Mouse (Mus musculus): Measurements from ENCODE around the gene Zic1. TPM values are rescaled to one million over a fixed set of nuclear protein-coding genes. Genes with fewer than 3 reads are reported as not detected.

Zic1 gene
- polyA plus RNA-seq, 1 experiment from 2014 or later = not detected

- WGBS = 3% methylated on average over 8 of the region's 8 CpGs
Measured at GRCm38 (mm10) chr9:91385561-91386430, 20.2 kb upstream of the Zic1 start.

GRCm38 (mm10) chr9:91384693-91385560 is 19.3 kb upstream of the Zic1 start:
- no peak for ATAC-seq (ENCODE audit: insufficient read depth, low FRiP score)
- Histone ChIP-seq H3K4me2 (ENCODE audit: low read depth, low read length) (no peak overlapping the region), H3K9ac (ENCODE audit: low read length) (no peak overlapping the region), H3K36me3 (ENCODE audit: control insufficient read depth, insufficient read depth, low read length) (no peaks in the 10 kb centered on the region), H3K27me3 (ENCODE audit: control insufficient read depth, insufficient read depth, low read length) (peaks cover 96% of the 10 kb centered on the region), H3K4me1 (ENCODE audit: control insufficient read depth, insufficient read depth, low read length) (peaks cover 5% of the 10 kb centered on the region), H3K27ac (ENCODE audit: low read length) (no peak overlapping the region), H3K9me3 (replicated peaks; ENCODE audit: control insufficient read depth, low read length) (no peaks in the 10 kb centered on the region), H3K4me3 (replicated peaks; ENCODE audit: low read length) (no peak overlapping the region)
- WGBS = 6% methylated on average over 4 of the region's 4 CpGs

More at GRCm38 (mm10) chr9:91385561-91386430, 20.2 kb upstream of the Zic1 start:
- no peak for ATAC-seq (ENCODE audit: insufficient read depth, low FRiP score)
- Histone ChIP-seq H3K4me1 (ENCODE audit: control insufficient read depth, insufficient read depth, low read length) (peaks cover 5% of the 10 kb centered on the region), H3K4me2 (ENCODE audit: low read depth, low read length) (no peak overlapping the region), H3K9me3 (replicated peaks; ENCODE audit: control insufficient read depth, low read length) (no peaks in the 10 kb centered on the region), H3K27ac (ENCODE audit: low read length) (no peak overlapping the region), H3K36me3 (ENCODE audit: control insufficient read depth, insufficient read depth, low read length) (no peaks in the 10 kb centered on the region), H3K9ac (ENCODE audit: low read length) (no peak overlapping the region), H3K27me3 (ENCODE audit: control insufficient read depth, insufficient read depth, low read length) (peaks cover 96% of the 10 kb centered on the region), H3K4me3 (replicated peaks; ENCODE audit: low read length) (no peak overlapping the region)

GRCm38 (mm10) chr9:91384136-91384500 is 18.5 kb upstream of the Zic1 start:
- no peak for ATAC-seq (ENCODE audit: insufficient read depth, low FRiP score)
- Histone ChIP-seq H3K9ac (ENCODE audit: low read length) (no peak overlapping the region), H3K4me2 (ENCODE audit: low read depth, low read length) (no peak overlapping the region), H3K27me3 (ENCODE audit: control insufficient read depth, insufficient read depth, low read length) (peaks cover 96% of the 10 kb centered on the region), H3K4me3 (replicated peaks; ENCODE audit: low read length) (no peak overlapping the region), H3K36me3 (ENCODE audit: control insufficient read depth, insufficient read depth, low read length) (no peaks in the 10 kb centered on the region), H3K9me3 (replicated peaks; ENCODE audit: control insufficient read depth, low read length) (no peaks in the 10 kb centered on the region), H3K27ac (ENCODE audit: low read length) (no peak overlapping the region), H3K4me1 (ENCODE audit: control insufficient read depth, insufficient read depth, low read length) (peaks cover 5% of the 10 kb centered on the region)
- 2% methylated on average over 30 of the region's 30 CpGs for WGBS

GRCm38 (mm10) chr9:91383441-91384135 is 18.0 kb upstream of the Zic1 start:
- H3K36me3 ChIP-seq (ENCODE audit: control insufficient read depth, insufficient read depth, low read length) = no peaks in the 10 kb centered on the region
- H3K27me3 ChIP-seq (ENCODE audit: control insufficient read depth, insufficient read depth, low read length) = peaks cover 99% of the 10 kb centered on the region
- H3K9ac ChIP-seq (ENCODE audit: low read length) = no peak overlapping the region
- H3K4me2 ChIP-seq (ENCODE audit: low read depth, low read length) = no peak overlapping the region
- no peak overlapping the region for H3K27ac ChIP-seq (ENCODE audit: low read length)
- H3K9me3 ChIP-seq (replicated peaks; ENCODE audit: control insufficient read depth, low read length) = no peaks in the 10 kb centered on the region
- WGBS = 2% methylated on average over 28 of the region's 28 CpGs
- no peak for ATAC-seq (ENCODE audit: insufficient read depth, low FRiP score)
- H3K4me3 ChIP-seq (replicated peaks; ENCODE audit: low read length) = no peak overlapping the region
- H3K4me1 ChIP-seq (ENCODE audit: control insufficient read depth, insufficient read depth, low read length) = peaks cover 5% of the 10 kb centered on the region

GRCm38 (mm10) chr9:91382471-91383255 is 17.1 kb upstream of the Zic1 start:
- peaks cover 5% of the 10 kb centered on the region for H3K4me1 ChIP-seq (ENCODE audit: control insufficient read depth, insufficient read depth, low read length)
- H3K27me3 ChIP-seq (ENCODE audit: control insufficient read depth, insufficient read depth, low read length) = peaks cover 99% of the 10 kb centered on the region
- H3K4me3 ChIP-seq (replicated peaks; ENCODE audit: low read length) = no peak overlapping the region
- H3K9ac ChIP-seq (ENCODE audit: low read length) = no peak overlapping the region
- no peak overlapping the region for H3K27ac ChIP-seq (ENCODE audit: low read length)
- 3% methylated on average over 24 of the region's 24 CpGs for WGBS
- no peak for ATAC-seq (ENCODE audit: insufficient read depth, low FRiP score)
- H3K9me3 ChIP-seq (replicated peaks; ENCODE audit: control insufficient read depth, low read length) = no peaks in the 10 kb centered on the region
- H3K4me2 ChIP-seq (ENCODE audit: low read depth, low read length) = no peak overlapping the region
- no peaks in the 10 kb centered on the region for H3K36me3 ChIP-seq (ENCODE audit: control insufficient read depth, insufficient read depth, low read length)

- ATAC-seq (ENCODE audit: insufficient read depth, low FRiP score) = no peak
- WGBS = 3% methylated on average over 2 of the region's 2 CpGs
- peaks cover 99% of the 10 kb centered on the region for H3K27me3 ChIP-seq (ENCODE audit: control insufficient read depth, insufficient read depth, low read length)
- no peaks in the 10 kb centered on the region for H3K9me3 ChIP-seq (replicated peaks; ENCODE audit: control insufficient read depth, low read length)
- H3K27ac ChIP-seq (ENCODE audit: low read length) = no peak overlapping the region
- H3K4me3 ChIP-seq (replicated peaks; ENCODE audit: low read length) = no peak overlapping the region
- no peaks in the 10 kb centered on the region for H3K36me3 ChIP-seq (ENCODE audit: control insufficient read depth, insufficient read depth, low read length)
- peaks cover 5% of the 10 kb centered on the region for H3K4me1 ChIP-seq (ENCODE audit: control insufficient read depth, insufficient read depth, low read length)
- H3K4me2 ChIP-seq (ENCODE audit: low read depth, low read length) = no peak overlapping the region; the same call in 1 of the 2 replicates
- H3K9ac ChIP-seq (ENCODE audit: low read length) = no peak overlapping the region
Measured at GRCm38 (mm10) chr9:91382111-91382379, 16.4 kb upstream of the Zic1 start.

GRCm38 (mm10) chr9:91381284-91382110 is 15.9 kb upstream of the Zic1 start:
- Histone ChIP-seq H3K9me3 (replicated peaks; ENCODE audit: control insufficient read depth, low read length) (no peaks in the 10 kb centered on the region), H3K9ac (ENCODE audit: low read length) (peak overlapping the region; percentile 62)
- ATAC-seq (ENCODE audit: insufficient read depth, low FRiP score) = peak; percentile 37; the same call in 1 of the 2 replicates

GRCm38 (mm10) chr9:91380458-91380914 is 14.9 kb upstream of the Zic1 start:
- no peak overlapping the region for H3K9ac ChIP-seq (ENCODE audit: low read length)
- H3K4me1 ChIP-seq (ENCODE audit: control insufficient read depth, insufficient read depth, low read length) = peaks cover 5% of the 10 kb centered on the region
- ATAC-seq (ENCODE audit: insufficient read depth, low FRiP score) = no peak
- H3K27ac ChIP-seq (ENCODE audit: low read length) = no peak overlapping the region
- no peak overlapping the region for H3K4me3 ChIP-seq (replicated peaks; ENCODE audit: low read length)
- no peaks in the 10 kb centered on the region for H3K9me3 ChIP-seq (replicated peaks; ENCODE audit: control insufficient read depth, low read length)
- H3K36me3 ChIP-seq (ENCODE audit: control insufficient read depth, insufficient read depth, low read length) = no peaks in the 10 kb centered on the region
- 1% methylated on average over 9 of the region's 9 CpGs for WGBS
- no peak overlapping the region for H3K4me2 ChIP-seq (ENCODE audit: low read depth, low read length)
- H3K27me3 ChIP-seq (ENCODE audit: control insufficient read depth, insufficient read depth, low read length) = peaks cover 98% of the 10 kb centered on the region

More at GRCm38 (mm10) chr9:91381284-91382110, 15.9 kb upstream of the Zic1 start:
- peak overlapping the region; percentile 52 for H3K4me3 ChIP-seq (replicated peaks; ENCODE audit: low read length)
- no peaks in the 10 kb centered on the region for H3K36me3 ChIP-seq (ENCODE audit: control insufficient read depth, insufficient read depth, low read length)
- H3K4me2 ChIP-seq (ENCODE audit: low read depth, low read length) = peak overlapping the region; percentile 74
- H3K4me1 ChIP-seq (ENCODE audit: control insufficient read depth, insufficient read depth, low read length) = peaks cover 5% of the 10 kb centered on the region
- under 1% methylated on average over 67 of the region's 76 CpGs for WGBS
- no peak overlapping the region for H3K27ac ChIP-seq (ENCODE audit: low read length)
- peaks cover 99% of the 10 kb centered on the region for H3K27me3 ChIP-seq (ENCODE audit: control insufficient read depth, insufficient read depth, low read length)
